Comparison of ENCODE assay signal across 16 mouse cellular contexts in genomic region chr1:108255147-108255546, GRCm38 (mm10).
"Had no signal": no experiment of that assay in that cellular context is flagged by ENCODE, and none has a peak within 500 bp of the region (broad histone marks: within the 10 kb centered on the region; RNA-seq: fewer than 3 reads in every experiment).

No protein-coding gene starts in this region.

- H3K4me1 ChIP-seq: neural tube, embryonic 13.5 days; neural tube, embryonic 15.5 days; stomach, embryonic 15.5 days had no signal

- DNase-seq: retina, postnatal 1 day; right cerebral cortex, adult 18-20 months; right cerebral cortex, postnatal 14 days; right cerebral cortex, postnatal 25 days; right cerebral cortex, postnatal 4 days; spleen, adult 18-20 months; thymus, adult 18-20 months; thymus, adult 2 months; thymus, postnatal 14 days; thymus, postnatal 25 days; thymus, postnatal 36 days; thymus, postnatal 4 days had no signal

- H3K4me2 ChIP-seq: neural tube, embryonic 13.5 days; neural tube, embryonic 15.5 days; stomach, embryonic 15.5 days had no signal

- H3K9ac ChIP-seq: neural tube, embryonic 13.5 days; neural tube, embryonic 15.5 days; stomach, embryonic 15.5 days had no signal

- H3K36me3 ChIP-seq: neural tube, embryonic 13.5 days; neural tube, embryonic 15.5 days; stomach, embryonic 15.5 days had no signal

- H3K27me3 ChIP-seq: neural tube, embryonic 13.5 days; neural tube, embryonic 15.5 days; stomach, embryonic 15.5 days had no signal

- H3K27ac ChIP-seq: neural tube, embryonic 13.5 days; neural tube, embryonic 15.5 days; stomach, embryonic 15.5 days; stomach, postnatal 0 days had no signal

- H3K4me3 ChIP-seq: neural tube, embryonic 13.5 days; neural tube, embryonic 15.5 days; stomach, embryonic 15.5 days had no signal

- H3K9me3 ChIP-seq: neural tube, embryonic 13.5 days; neural tube, embryonic 15.5 days; stomach, embryonic 15.5 days had no signal
